Mouse (Mus musculus) hindbrain, embryonic 14.5 days (tissue): ENCODE results near the gene Engase. TPM values are rescaled to one million over a fixed set of nuclear protein-coding genes. Genes with fewer than 3 reads are reported as not detected.

Source experiments
- ATAC-seq: fragments of 200-750 bp; cut with Nextera tagmentation; 2 replicates; pipeline ENCODE4 v1.8.0; 2017; ENCODE audit warnings: moderate number of reproducible peaks, mild to moderate bottlenecking, moderate TSS enrichment, moderate library complexity; ENCODE audit not compliant: low FRiP score
- DNase-seq: peaks from one replicate; pipeline ENCODE4 v3.0.0-alpha.2; 2015; ENCODE audit warnings: low spot score
- H3K27ac ChIP-seq: fragments of 300-500 bp; sonication (generic); 2 replicates; pipeline ENCODE4 v1.5.1; 2014; ENCODE audit warnings: mild to moderate bottlenecking, moderate library complexity
- H3K27me3 ChIP-seq: fragments of 300-500 bp; sonication (generic); 2 replicates; pipeline ENCODE4 v1.6.1; 2014; ENCODE audit warnings: mild to moderate bottlenecking, low read length, mixed read lengths; ENCODE audit not compliant: control insufficient read depth, insufficient read depth
- H3K36me3 ChIP-seq: fragments of 300-500 bp; sonication (generic); replicated peaks from 2 replicates; pipeline ENCODE4 v1.6.1; 2014; ENCODE audit not compliant: control insufficient read depth, insufficient read depth
- H3K4me1 ChIP-seq: fragments of 300-500 bp; sonication (generic); replicated peaks from 2 replicates; pipeline ENCODE4 v1.6.1; 2014; ENCODE audit warnings: antibody characterized with exemption, low read length, mixed read lengths; ENCODE audit not compliant: control insufficient read depth, insufficient read depth
- H3K4me2 ChIP-seq: fragments of 300-500 bp; sonication (generic); replicated peaks from 2 replicates; pipeline ENCODE4 v1.6.1; 2014; ENCODE audit warnings: mild to moderate bottlenecking, moderate library complexity
- H3K4me3 ChIP-seq: fragments of 300-500 bp; sonication (generic); replicated peaks from 2 replicates; pipeline ENCODE4 v1.5.1; 2014; ENCODE audit warnings: mild to moderate bottlenecking, low read length
- H3K9ac ChIP-seq: fragments of 300-500 bp; sonication (generic); 2 replicates; pipeline ENCODE4 v1.6.1; 2014
- H3K9me3 ChIP-seq: fragments of 300-500 bp; sonication (generic); 2 replicates; pipeline ENCODE4 v1.6.1; 2016; ENCODE audit warnings: low read length; ENCODE audit not compliant: control insufficient read depth
- WGBS: fragments of 180-500 bp; shearing (Covaris S2); extraction: QIAGEN DNeasy Blood & Tissue Kit; methylation state at CpG from one replicate; pipeline ENCODE4 v1.1.7; 2014; 5-methylcytosine and 5-hydroxymethylcytosine counted together
- polyA plus RNA-seq: library from polyadenylated mRNA; unstranded; fragments of >200 nt; fragmentation: Nextera tagmentation; extraction: Ambion mirVana; gene quantifications from 2 replicates; pipeline ENCODE4 v1.2.1, GENCODE M21; 2014

Gene Engase
- polyA plus RNA-seq = 5.0 and 7.4 TPM in 2 replicates

- no peaks in the 10 kb centered on the region for H3K27me3 ChIP-seq
- no peaks in the 10 kb centered on the region for H3K36me3 ChIP-seq
- H3K9me3 ChIP-seq = no peaks in the 10 kb centered on the region
- peak within 1 kb of the TSS; percentile 67 for H3K4me2 ChIP-seq
- H3K4me1 ChIP-seq = 0 out of 2 replicates have a peak, but pooled peaks cover 4% of the 10 kb centered on the region
- peak within 1 kb of the TSS; percentile 10; the same call in 1 of the 2 replicates for H3K27ac ChIP-seq
- DNase-seq (peak; percentile 89), ATAC-seq (peak; percentile 99)
- H3K4me3 ChIP-seq = peak within 1 kb of the TSS; percentile 63
- WGBS = 1% methylated on average over 57 of the region's 57 CpGs
- H3K9ac ChIP-seq = peak within 1 kb of the TSS; percentile 69
Measured at GRCm38 (mm10) chr11:118476396-118477373, at the start of gene Engase. Gene Engase, plus strand, starts transcription at chr11:118476829.

- WGBS = 45% methylated on average over 3 of the region's 3 CpGs
- no peak for ATAC-seq
- no peak overlapping the region for H3K4me3 ChIP-seq
- peaks cover 36% of the 10 kb centered on the region for H3K4me1 ChIP-seq
- H3K9ac ChIP-seq = peak overlapping the region; percentile 5; the same call in 1 of the 2 replicates
- peak overlapping the region; percentile 37; the same call in 1 of the 2 replicates for H3K4me2 ChIP-seq
- no peaks in the 10 kb centered on the region for H3K27me3 ChIP-seq
- H3K36me3 ChIP-seq = no peaks in the 10 kb centered on the region
- no peak overlapping the region for H3K27ac ChIP-seq
- H3K9me3 ChIP-seq = no peaks in the 10 kb centered on the region
- no peak for DNase-seq
Measured at GRCm38 (mm10) chr11:118427266-118427779, 49.3 kb upstream of the Engase start.

GRCm38 (mm10) chr11:118427986-118428385 is 48.6 kb upstream of the Engase start, which contains the start of gene C1qtnf1:
Gene C1qtnf1, plus strand, starts transcription at chr11:118428203.
- Histone ChIP-seq H3K9me3 (no peaks in the 10 kb centered on the region), H3K4me2 (peak within 1 kb of the TSS; percentile 37), H3K36me3 (no peaks in the 10 kb centered on the region), H3K4me3 (peak within 1 kb of the TSS; percentile 7), H3K27me3 (no peaks in the 10 kb centered on the region), H3K4me1 (peaks cover 36% of the 10 kb centered on the region), H3K27ac (peak within 1 kb of the TSS; percentile 28), H3K9ac (peak within 1 kb of the TSS; percentile 5)
- WGBS = 4% methylated on average over 8 of the region's 8 CpGs
- DNase-seq (peak; percentile 41), ATAC-seq (no peak)

GRCm38 (mm10) chr11:118428460-118428868 is 48.2 kb upstream of the Engase start:
- DNase-seq = no peak
- no peak for ATAC-seq

GRCm38 (mm10) chr11:118428944-118429709 is 47.5 kb upstream of the Engase start:
- Histone ChIP-seq H3K27me3 (no peaks in the 10 kb centered on the region), H3K4me2 (peak overlapping the region; percentile 37), H3K9me3 (no peaks in the 10 kb centered on the region), H3K36me3 (no peaks in the 10 kb centered on the region), H3K9ac (peak overlapping the region; percentile 5; the same call in 1 of the 2 replicates), H3K4me1 (peaks cover 39% of the 10 kb centered on the region), H3K27ac (peak overlapping the region; percentile 23; the same call in 1 of the 2 replicates), H3K4me3 (peak overlapping the region; percentile 7; the same call in 1 of the 2 replicates)
- DNase-seq (no peak), ATAC-seq (no peak)
- WGBS = 56% methylated on average over 8 of the region's 8 CpGs

More at GRCm38 (mm10) chr11:118428460-118428868, 48.2 kb upstream of the Engase start:
- WGBS = 5% methylated on average over 11 of the region's 11 CpGs
- Histone ChIP-seq H3K9me3 (no peaks in the 10 kb centered on the region), H3K9ac (peak overlapping the region; percentile 5), H3K4me3 (peak overlapping the region; percentile 7), H3K4me1 (peaks cover 38% of the 10 kb centered on the region), H3K27ac (peak overlapping the region; percentile 23; the same call in 1 of the 2 replicates), H3K36me3 (no peaks in the 10 kb centered on the region), H3K27me3 (no peaks in the 10 kb centered on the region), H3K4me2 (peak overlapping the region; percentile 37)

- no peak overlapping the region for H3K9ac ChIP-seq
- H3K9me3 ChIP-seq = no peaks in the 10 kb centered on the region
Measured at GRCm38 (mm10) chr11:118430291-118430885, 46.2 kb upstream of the Engase start.

GRCm38 (mm10) chr11:118431100-118431948 is 45.3 kb upstream of the Engase start:
- peaks cover 45% of the 10 kb centered on the region for H3K4me1 ChIP-seq
- H3K9me3 ChIP-seq = no peaks in the 10 kb centered on the region
- ATAC-seq (no peak), DNase-seq (no peak)
- no peaks in the 10 kb centered on the region for H3K27me3 ChIP-seq
- 76% methylated on average over 16 of the region's 16 CpGs for whole genome bisulfite sequencing
- no peaks in the 10 kb centered on the region for H3K36me3 ChIP-seq
- no peak overlapping the region for H3K4me3 ChIP-seq
- H3K9ac ChIP-seq = no peak overlapping the region
- H3K4me2 ChIP-seq = no peak overlapping the region
- H3K27ac ChIP-seq = no peak overlapping the region

More at GRCm38 (mm10) chr11:118430291-118430885, 46.2 kb upstream of the Engase start:
- no peak overlapping the region for H3K27ac ChIP-seq
- 43% methylated on average over 4 of the region's 4 CpGs for WGBS
- no peaks in the 10 kb centered on the region for H3K27me3 ChIP-seq
- no peak overlapping the region for H3K4me3 ChIP-seq
- ATAC-seq (no peak), DNase-seq (no peak)
- H3K4me2 ChIP-seq = no peak overlapping the region
- H3K36me3 ChIP-seq = no peaks in the 10 kb centered on the region
- peaks cover 42% of the 10 kb centered on the region for H3K4me1 ChIP-seq

GRCm38 (mm10) chr11:118433398-118433868 is 43.2 kb upstream of the Engase start:
- Histone ChIP-seq H3K9ac (no peak overlapping the region), H3K27me3 (no peaks in the 10 kb centered on the region), H3K4me3 (no peak overlapping the region), H3K27ac (no peak overlapping the region), H3K36me3 (no peaks in the 10 kb centered on the region), H3K4me1 (peaks cover 42% of the 10 kb centered on the region), H3K4me2 (peak overlapping the region; percentile 15), H3K9me3 (no peaks in the 10 kb centered on the region)
- ATAC-seq = no peak
- 61% methylated on average over 10 of the region's 10 CpGs for WGBS
- DNase-seq = no peak
